Mouse (Mus musculus): ENCODE results near the gene Rab5a. TPM values are rescaled to one million over a fixed set of nuclear protein-coding genes. Genes with fewer than 3 reads are reported as not detected.

The Rab5a gene
- 107 and 127 TPM in 2 replicates for polyA plus RNA-seq (2015; fragmentation: Nextera tagmentation; extraction: Ambion mirVana)

- peaks cover 31% of the 10 kb centered on the region for H3K4me1 ChIP-seq (replicated peaks)
- under 1% methylated on average over 80 of the region's 82 CpGs for WGBS
Observed at GRCm38 (mm10) chr17:53478858-53479603, at the start of gene Rab5a. Gene Rab5a, plus strand, starts transcription at chr17:53479234.

GRCm38 (mm10) chr17:53456152-53456551 lies 22.9 kb upstream of the Rab5a start:
- ATAC-seq (ENCODE audit: low read depth) = no peak
- Histone ChIP-seq H3K4me3 (no peak overlapping the region), H3K27ac (replicated peaks) (no peak overlapping the region), H3K36me3 (no peaks in the 10 kb centered on the region), H3K9me3 (0 out of 2 replicates have a peak, but pooled peaks cover 6% of the 10 kb centered on the region), H3K4me1 (replicated peaks) (no peaks in the 10 kb centered on the region), H3K27me3 (no peaks in the 10 kb centered on the region), H3K4me2 (no peak overlapping the region), H3K9ac (no peak overlapping the region)
- 87% methylated on average over 2 of the region's 2 CpGs for WGBS

More at GRCm38 (mm10) chr17:53478858-53479603, at the start of gene Rab5a:
- Histone ChIP-seq H3K27ac (replicated peaks) (peak within 1 kb of the TSS; percentile 98), H3K4me3 (peak within 1 kb of the TSS; percentile 89), H3K36me3 (no peaks in the 10 kb centered on the region), H3K4me2 (peak within 1 kb of the TSS; percentile 83), H3K9me3 (no peaks in the 10 kb centered on the region), H3K27me3 (no peaks in the 10 kb centered on the region), H3K9ac (peak within 1 kb of the TSS; percentile 96)
- peak; percentile 98 for ATAC-seq (ENCODE audit: low read depth)

GRCm38 (mm10) chr17:53456742-53457141 lies 22.3 kb upstream of the Rab5a start:
- Histone ChIP-seq H3K4me3 (no peak overlapping the region), H3K27me3 (no peaks in the 10 kb centered on the region), H3K4me1 (replicated peaks) (no peaks in the 10 kb centered on the region), H3K9ac (no peak overlapping the region), H3K36me3 (no peaks in the 10 kb centered on the region), H3K27ac (replicated peaks) (no peak overlapping the region), H3K4me2 (no peak overlapping the region), H3K9me3 (0 out of 2 replicates have a peak, but pooled peaks cover 6% of the 10 kb centered on the region)
- ATAC-seq (ENCODE audit: low read depth) = no peak
- WGBS = 82% methylated on average over 1 of the region's 1 CpGs

- Histone ChIP-seq H3K36me3 (no peaks in the 10 kb centered on the region), H3K9ac (peak within 1 kb of the TSS; percentile 61), H3K4me1 (replicated peaks) (peaks cover 11% of the 10 kb centered on the region), H3K27ac (replicated peaks) (no peak within 1 kb of the TSS), H3K27me3 (no peaks in the 10 kb centered on the region), H3K9me3 (no peaks in the 10 kb centered on the region), H3K4me3 (peak within 1 kb of the TSS; percentile 36), H3K4me2 (peak within 1 kb of the TSS; percentile 57)
- WGBS = 18% methylated on average over 26 of the region's 26 CpGs
- peak; percentile 96 for ATAC-seq (ENCODE audit: low read depth)
Observed at GRCm38 (mm10) chr17:53462603-53463495, 16.2 kb upstream of the Rab5a start, which contains the start of gene Efhb. Gene Efhb, minus strand, starts transcription at chr17:53463321.

GRCm38 (mm10) chr17:53463496-53463840 lies 15.6 kb upstream of the Rab5a start:
- H3K9ac ChIP-seq = peak overlapping the region; percentile 61
- ATAC-seq (ENCODE audit: low read depth) = peak; percentile 42

GRCm38 (mm10) chr17:53465569-53465968 lies 13.5 kb upstream of the Rab5a start:
- Histone ChIP-seq H3K4me3 (no peak overlapping the region), H3K27ac (replicated peaks) (no peak overlapping the region), H3K4me2 (no peak overlapping the region), H3K9ac (no peak overlapping the region), H3K27me3 (no peaks in the 10 kb centered on the region), H3K4me1 (replicated peaks) (peaks cover 11% of the 10 kb centered on the region), H3K9me3 (no peaks in the 10 kb centered on the region), H3K36me3 (no peaks in the 10 kb centered on the region)
- WGBS = 60% methylated on average over 4 of the region's 4 CpGs
- ATAC-seq (ENCODE audit: low read depth) = no peak

More at GRCm38 (mm10) chr17:53463496-53463840, 15.6 kb upstream of the Rab5a start:
- H3K4me1 ChIP-seq (replicated peaks) = peaks cover 11% of the 10 kb centered on the region
- peak overlapping the region; percentile 57 for H3K4me2 ChIP-seq
- H3K27me3 ChIP-seq = no peaks in the 10 kb centered on the region
- no peak overlapping the region for H3K27ac ChIP-seq (replicated peaks)
- no peaks in the 10 kb centered on the region for H3K9me3 ChIP-seq
- WGBS = 21% methylated on average over 7 of the region's 9 CpGs
- H3K36me3 ChIP-seq = no peaks in the 10 kb centered on the region
- peak overlapping the region; percentile 36 for H3K4me3 ChIP-seq

GRCm38 (mm10) chr17:53468697-53469096 lies 10.3 kb upstream of the Rab5a start:
- Histone ChIP-seq H3K27ac (replicated peaks) (no peak overlapping the region), H3K4me2 (no peak overlapping the region), H3K4me1 (replicated peaks) (0 out of 2 replicates have a peak, but pooled peaks cover 2% of the 10 kb centered on the region), H3K4me3 (no peak overlapping the region), H3K36me3 (no peaks in the 10 kb centered on the region), H3K27me3 (no peaks in the 10 kb centered on the region), H3K9ac (no peak overlapping the region), H3K9me3 (no peaks in the 10 kb centered on the region)
- no peak for ATAC-seq (ENCODE audit: low read depth)

- no peak for ATAC-seq (ENCODE audit: low read depth)
- H3K9ac ChIP-seq = peak overlapping the region; percentile 87
- H3K27me3 ChIP-seq = no peaks in the 10 kb centered on the region
- H3K36me3 ChIP-seq = no peaks in the 10 kb centered on the region
- 9% methylated on average over 15 of the region's 15 CpGs for WGBS
- peaks cover 31% of the 10 kb centered on the region for H3K4me1 ChIP-seq (replicated peaks)
- H3K4me3 ChIP-seq = peak overlapping the region; percentile 89
- H3K9me3 ChIP-seq = no peaks in the 10 kb centered on the region
- H3K27ac ChIP-seq (replicated peaks) = peak overlapping the region; percentile 98
- peak overlapping the region; percentile 65 for H3K4me2 ChIP-seq
Observed at GRCm38 (mm10) chr17:53478066-53478857, 772 bp upstream of the Rab5a start.

- WGBS = under 1% methylated on average over 33 of the region's 33 CpGs
- Histone ChIP-seq H3K4me1 (replicated peaks) (peaks cover 31% of the 10 kb centered on the region), H3K9me3 (no peaks in the 10 kb centered on the region), H3K9ac (peak overlapping the region; percentile 96), H3K4me2 (peak overlapping the region; percentile 83), H3K27ac (replicated peaks) (peak overlapping the region; percentile 94), H3K4me3 (peak overlapping the region; percentile 89), H3K36me3 (peaks cover 6% of the 10 kb centered on the region), H3K27me3 (no peaks in the 10 kb centered on the region)
- no peak; the same call in 1 of the 2 replicates for ATAC-seq (ENCODE audit: low read depth)
Observed at GRCm38 (mm10) chr17:53479604-53480041, 589 bp downstream of the Rab5a start.

GRCm38 (mm10) chr17:53480433-53480832 lies 1.4 kb downstream of the Rab5a start:
- Histone ChIP-seq H3K4me1 (replicated peaks) (peaks cover 31% of the 10 kb centered on the region), H3K27ac (replicated peaks) (no peak overlapping the region), H3K4me3 (peak overlapping the region; percentile 89), H3K4me2 (peak overlapping the region; percentile 83), H3K9me3 (no peaks in the 10 kb centered on the region), H3K9ac (peak overlapping the region; percentile 96), H3K36me3 (peaks cover 11% of the 10 kb centered on the region), H3K27me3 (no peaks in the 10 kb centered on the region)
- WGBS = 57% methylated on average over 7 of the region's 7 CpGs
- no peak for ATAC-seq (ENCODE audit: low read depth)

GRCm38 (mm10) chr17:53488291-53489006 lies 9.4 kb downstream of the Rab5a start:
- Histone ChIP-seq H3K4me3 (no peak overlapping the region), H3K4me2 (no peak overlapping the region), H3K36me3 (peaks cover 50% of the 10 kb centered on the region), H3K9me3 (no peaks in the 10 kb centered on the region), H3K27ac (replicated peaks) (no peak overlapping the region), H3K4me1 (replicated peaks) (no peaks in the 10 kb centered on the region), H3K27me3 (no peaks in the 10 kb centered on the region), H3K9ac (no peak overlapping the region)
- no peak for ATAC-seq (ENCODE audit: low read depth)
- WGBS = 93% methylated on average over 4 of the region's 4 CpGs

Data from neural tube, embryonic 13.5 days (tissue).